Mouse (Mus musculus) thymus, postnatal 0 days (tissue): Measurements from ENCODE around the gene Sav1. TPM values are rescaled to one million over a fixed set of nuclear protein-coding genes. Genes with fewer than 3 reads are reported as not detected.
A peak's percentile ranks its signal among the peaks of the same experiment; 100 is the strongest.

Experiments
- DNase-seq: peaks from one replicate; pipeline ENCODE4 v3.0.0-alpha.2; 2015; ENCODE audit warnings: low spot score
- polyA plus RNA-seq: library from polyadenylated mRNA; unstranded; fragments of >200 nt; fragmentation: Nextera tagmentation; extraction: Ambion mirVana; gene quantifications from 2 replicates; pipeline ENCODE4 v1.2.1, GENCODE M21; 2015

The Sav1 gene
- polyA plus RNA-seq, 1 experiment from 2014 or later = 5.5 TPM

DNA sequence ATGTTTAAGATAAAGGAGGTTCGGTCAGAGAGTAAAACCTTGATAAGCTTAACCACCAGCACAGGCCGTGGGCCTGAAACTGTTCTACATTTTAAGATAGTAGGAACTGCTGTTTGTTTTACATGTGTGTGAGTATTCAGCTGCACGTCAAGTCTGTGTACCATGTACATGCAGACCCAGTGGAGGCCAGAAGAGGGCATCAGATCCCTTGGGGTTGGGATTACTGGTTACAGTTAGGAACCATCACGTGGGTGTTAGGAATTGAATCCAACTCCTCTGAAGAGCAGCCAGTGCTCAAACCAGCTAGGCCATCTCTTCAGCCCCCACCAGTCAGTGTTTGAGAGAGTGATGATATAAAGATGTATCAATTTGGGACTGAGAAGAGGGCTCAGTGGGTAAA lies 24.3 kb downstream of the Sav1 start:
- DNase-seq = peak; percentile 62

DNA sequence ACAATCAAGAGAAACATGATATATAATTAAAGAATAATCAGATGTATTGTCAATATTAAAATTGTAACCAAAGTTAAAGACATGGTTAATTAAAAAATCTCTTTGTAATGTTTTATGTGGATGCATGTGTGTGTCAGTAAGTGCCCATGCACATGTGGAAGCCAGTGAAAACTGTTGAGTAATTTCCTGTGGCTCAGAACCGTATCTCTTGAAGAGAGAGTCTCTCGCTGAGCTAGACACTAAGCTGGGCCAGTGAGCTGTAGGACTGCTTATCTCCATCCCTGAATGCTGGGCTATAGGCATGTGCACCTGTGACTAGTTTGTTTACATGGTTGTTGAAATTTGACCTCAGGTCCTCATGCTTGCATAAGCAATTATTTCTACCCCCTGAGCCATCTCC lies 29.4 kb downstream of the Sav1 start:
- DNase-seq = no peak

DNA sequence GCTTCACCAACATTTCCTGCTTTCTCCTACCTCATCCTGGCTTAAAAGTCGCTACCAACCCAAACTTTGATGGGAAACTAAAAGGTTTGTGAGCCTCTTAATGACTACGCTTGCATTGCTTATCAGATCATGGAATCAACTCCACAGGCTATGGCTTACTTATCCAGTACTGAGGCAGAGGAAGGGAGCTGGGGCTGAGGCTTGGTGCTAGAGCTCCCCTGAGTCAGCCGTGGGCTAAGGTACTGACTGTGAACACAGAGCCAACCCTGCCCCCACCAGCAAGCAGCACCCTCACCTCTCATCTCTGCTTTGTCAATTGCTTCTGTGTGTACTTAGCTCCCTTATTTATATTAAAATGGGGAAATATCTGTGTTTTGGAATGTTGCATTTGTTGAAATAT lies 39.3 kb downstream of the Sav1 start:
- no peak for DNase-seq

DNA sequence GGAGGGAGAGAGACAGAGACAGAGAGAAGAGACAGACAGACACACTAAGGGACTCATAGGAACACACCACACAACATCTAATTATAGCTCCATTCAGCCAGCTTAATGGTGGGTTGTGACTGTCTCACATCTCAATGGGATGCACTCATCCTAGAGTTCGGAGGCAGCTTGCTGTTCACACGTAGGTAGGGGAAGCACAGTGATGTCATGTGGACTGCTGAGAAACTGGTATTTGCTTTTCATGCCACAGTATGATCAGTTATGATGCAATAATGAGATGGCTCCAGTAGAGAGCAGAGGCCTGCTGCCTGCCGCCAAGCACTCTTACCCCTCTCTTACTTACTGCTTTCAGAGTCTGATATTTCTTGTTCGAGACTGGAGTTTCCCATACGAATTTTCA lies 40.9 kb downstream of the Sav1 start:
- no peak for DNase-seq

DNA sequence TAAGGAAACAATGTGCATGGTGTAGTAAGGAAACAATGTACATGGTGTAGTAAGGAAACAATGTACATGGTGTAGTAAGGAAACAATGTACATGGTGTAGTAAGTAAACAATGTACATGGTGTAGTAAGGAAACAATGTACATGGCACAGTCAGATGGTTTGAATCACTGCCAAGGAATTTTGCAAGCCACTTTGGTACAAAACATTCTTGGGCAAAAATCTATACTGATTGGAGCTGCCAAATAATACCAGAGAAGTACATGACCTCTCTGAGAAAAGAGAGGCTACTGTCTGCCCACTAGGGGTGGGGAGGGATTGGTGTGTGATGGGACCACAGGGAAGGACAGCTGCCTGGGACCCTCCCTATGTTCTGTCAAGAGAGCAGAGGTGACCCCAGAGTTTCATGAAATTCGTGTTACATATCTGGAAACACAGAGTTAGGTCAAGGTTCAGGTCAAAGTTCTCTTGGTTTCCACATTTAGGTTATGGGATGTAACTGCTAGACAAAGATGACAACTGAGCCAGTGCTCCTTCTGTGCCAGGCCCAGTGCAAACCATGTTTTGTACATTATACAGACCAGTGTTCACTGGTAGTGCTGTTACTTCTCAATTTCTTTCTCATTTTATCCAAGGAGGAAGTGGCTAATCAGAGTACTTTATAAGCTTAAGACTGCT lies 45.0 kb downstream of the Sav1 start:
- no peak for DNase-seq

DNA sequence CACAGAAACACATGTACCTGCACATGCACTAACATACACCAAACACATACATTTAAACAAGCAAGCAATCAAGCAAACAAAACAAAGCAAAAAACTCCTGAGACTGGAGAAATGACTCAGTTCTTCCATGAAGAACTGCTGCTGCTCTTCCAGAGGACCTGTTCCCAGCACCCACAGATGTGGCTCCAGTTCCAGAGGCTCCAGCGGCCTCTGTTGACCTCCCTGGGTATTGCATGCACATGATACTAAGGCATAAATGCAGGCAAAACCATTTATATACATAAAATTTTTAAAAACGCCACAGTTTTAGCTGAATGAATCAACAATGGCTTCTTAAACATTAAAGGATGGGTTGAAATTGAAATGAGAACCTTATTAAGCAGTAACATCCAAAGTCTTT lies 47.5 kb downstream of the Sav1 start:
- DNase-seq = no peak

DNA sequence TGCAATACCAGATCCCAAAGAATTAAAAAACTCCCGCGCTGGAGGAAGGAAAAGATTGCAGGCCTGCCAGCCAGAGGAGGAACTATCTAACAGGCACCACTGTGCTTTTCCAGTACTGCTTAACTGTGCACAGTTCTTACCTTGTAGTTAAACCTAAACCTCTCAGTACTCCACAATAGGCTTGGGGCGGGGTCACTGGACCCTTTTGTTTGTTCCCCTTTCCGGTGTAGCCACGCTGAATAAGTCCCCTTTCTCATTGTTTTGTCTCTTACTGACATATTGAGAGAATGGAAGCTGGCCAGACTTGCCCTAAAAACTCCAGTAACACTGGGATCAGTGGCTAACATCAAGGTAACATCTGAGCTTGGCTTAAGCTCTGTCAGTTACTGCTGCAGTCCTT lies 49.1 kb downstream of the Sav1 start:
- no peak for DNase-seq

DNA sequence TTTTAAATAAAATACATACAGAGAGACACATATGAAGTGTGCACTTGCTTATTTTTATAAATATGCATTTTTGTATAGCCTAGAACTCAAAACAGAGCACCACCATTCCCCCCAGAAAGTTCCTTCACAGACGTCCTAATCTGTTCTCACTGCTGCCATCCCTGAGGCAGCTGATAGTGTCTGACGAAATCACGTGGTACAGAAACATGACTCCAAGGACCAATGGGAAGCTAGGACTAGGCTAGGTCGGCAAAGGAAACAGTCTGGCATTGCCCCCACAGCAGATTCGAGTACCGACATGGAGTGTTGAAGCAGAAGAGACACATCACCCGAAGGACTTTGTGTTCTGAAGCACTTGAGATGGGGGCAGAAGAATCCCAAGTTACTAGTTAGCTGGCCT lies 60.1 kb downstream of the Sav1 start:
- DNase-seq = no peak

DNA sequence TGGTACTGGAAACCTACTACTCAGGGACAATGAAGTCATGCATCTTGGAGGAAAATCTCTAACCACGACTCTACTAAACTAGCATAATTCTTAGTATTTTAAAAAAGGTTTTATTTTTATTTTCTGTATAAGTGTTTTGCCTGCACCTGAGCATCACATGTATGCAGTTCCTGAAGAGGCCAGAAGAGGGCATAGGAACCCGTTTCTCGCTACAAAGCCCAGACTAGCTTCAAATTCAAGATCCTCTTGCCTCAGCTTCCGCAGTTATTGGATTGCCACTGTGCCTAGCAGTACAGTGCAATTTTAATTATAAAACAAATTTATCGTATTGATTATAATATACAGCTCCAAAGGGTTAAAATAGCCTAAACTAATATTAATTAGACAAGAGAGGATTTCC lies 62.8 kb downstream of the Sav1 start:
- peak; percentile 66 for DNase-seq

DNA sequence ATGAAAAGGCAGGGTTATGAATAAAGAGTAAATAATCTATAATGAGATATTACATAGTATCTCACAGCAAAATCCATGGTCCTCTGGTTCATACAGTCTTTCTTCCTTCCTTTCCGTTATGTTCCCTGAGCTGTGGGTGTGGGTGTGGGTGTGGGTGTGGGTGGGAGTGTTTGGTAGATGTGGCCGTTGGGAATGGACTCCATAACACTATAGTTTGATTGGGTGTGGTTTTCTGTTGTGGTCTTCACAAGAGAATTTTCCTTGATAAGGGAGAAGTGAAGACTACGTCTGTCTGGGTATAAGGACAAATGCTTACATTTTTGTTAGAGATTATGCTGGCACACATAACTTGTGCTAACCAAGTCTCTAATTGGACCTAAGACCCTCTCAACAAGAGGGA lies 63.2 kb downstream of the Sav1 start:
- DNase-seq = no peak

DNA sequence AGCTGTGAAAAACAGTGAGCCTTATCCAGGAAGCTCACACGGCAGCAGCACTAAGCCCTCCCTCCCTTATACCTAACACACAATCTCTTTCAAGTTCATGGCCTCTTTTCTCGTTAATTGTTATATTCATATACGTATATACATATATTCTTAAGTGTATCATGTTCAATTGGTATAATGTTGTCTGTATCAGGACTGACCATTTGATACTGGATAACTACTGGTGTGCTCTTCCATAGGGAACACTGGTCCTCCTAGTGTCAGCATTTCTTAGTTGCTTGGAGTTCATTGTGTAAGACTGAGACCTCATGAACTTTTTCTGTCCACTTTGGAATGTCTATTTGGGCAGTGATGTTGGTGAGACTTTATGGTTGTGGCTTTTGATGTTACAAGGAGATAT lies 63.7 kb downstream of the Sav1 start:
- DNase-seq = no peak

DNA sequence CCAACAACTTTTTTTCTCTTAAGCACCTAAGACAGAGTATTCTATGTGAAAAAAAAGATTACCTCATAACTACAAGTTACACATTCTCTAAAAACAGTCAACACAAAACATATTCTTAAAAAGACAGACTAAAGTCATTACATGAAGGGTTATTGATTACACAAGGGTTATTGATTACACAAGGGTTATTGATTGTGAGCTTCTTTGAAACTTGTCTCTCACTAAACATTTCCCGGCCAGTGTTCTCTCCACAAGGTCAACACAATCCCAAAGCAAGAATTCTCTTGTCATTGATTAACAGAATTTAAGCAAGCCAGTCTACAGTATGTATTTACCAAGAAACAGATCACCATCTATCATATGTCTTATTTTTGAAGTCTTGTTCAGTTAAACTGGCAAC lies 64.7 kb downstream of the Sav1 start:
- DNase-seq = no peak

DNA sequence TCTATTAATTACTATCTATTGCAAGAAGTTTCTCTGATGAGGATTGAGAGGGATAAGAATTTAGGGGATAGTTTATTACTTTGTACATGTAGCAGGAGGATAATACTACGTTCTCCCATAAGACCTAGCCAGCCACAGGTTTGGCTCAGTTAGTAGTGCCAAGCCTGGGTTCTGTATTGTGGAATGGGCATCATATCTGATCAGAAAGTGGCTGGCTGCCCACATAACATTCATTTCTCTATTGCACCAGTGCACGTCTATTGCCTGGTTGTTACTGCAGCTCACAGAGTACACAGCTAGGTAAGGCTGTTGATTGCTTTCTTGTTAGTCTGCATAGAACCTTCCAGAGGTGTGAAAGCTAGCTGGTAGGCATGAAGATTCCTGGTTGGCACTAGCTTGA lies 68.9 kb downstream of the Sav1 start:
- no peak for DNase-seq

Other genes with a start within 250 kb of the Sav1 start
- 4.2 and 7.8 TPM in 2 replicates for gene Cdkl1, start 195.7 kb downstream of the Sav1 start, polyA plus RNA-seq
- 1.8 and 1.9 TPM in 2 replicates for gene Atl1, start 94.4 kb downstream of the Sav1 start, polyA plus RNA-seq
- 11.9 and 15.3 TPM in 2 replicates for gene Map4k5, start 93.8 kb downstream of the Sav1 start, polyA plus RNA-seq
- gene Nin, start 126.7 kb upstream of the Sav1 start, polyA plus RNA-seq = 9.1 and 11.4 TPM in 2 replicates
- gene Abhd12b, start 167.1 kb upstream of the Sav1 start, polyA plus RNA-seq = 0.19 TPM in 1 of 2 replicates, not detected in the other
- 14.4 and 16.1 TPM in 2 replicates for gene Pygl, start 244.5 kb upstream of the Sav1 start, polyA plus RNA-seq